Mouse (Mus musculus): ENCODE measurements around the gene Ptgdr2.

- TF ChIP-seq CTCF (IDR thresholded peaks at IDR 0.05; ENCODE audit: low read depth) (no peak), EP300 (IDR thresholded peaks at IDR 0.05; ENCODE audit: low read depth) (no peak)
Observed at GRCm38 (mm10) chr19:10926666-10927065, 10.3 kb upstream of the Ptgdr2 start.

Data from liver, postnatal 0 days (tissue).